Mouse (Mus musculus) kidney, adult 11 months (tissue): ENCODE measurements around the gene Plcb3.
"Not testable (repeated sequence)": the region's sequence is repeated elsewhere in the genome, so short reads cannot be mapped to it uniquely, and the experiment has no call there.

ENCODE experiments used
- DNase-seq: peaks from one replicate; pipeline ENCODE4 v3.0.0; 2022

Gene Plcb3

GRCm38 (mm10) chr19:6919876-6920740 lies 56.2 kb downstream of the Plcb3 start:
- peak; percentile 91 for DNase-seq

GRCm38 (mm10) chr19:6919431-6919830 lies 56.8 kb downstream of the Plcb3 start:
- peak; percentile 46 for DNase-seq

DNA sequence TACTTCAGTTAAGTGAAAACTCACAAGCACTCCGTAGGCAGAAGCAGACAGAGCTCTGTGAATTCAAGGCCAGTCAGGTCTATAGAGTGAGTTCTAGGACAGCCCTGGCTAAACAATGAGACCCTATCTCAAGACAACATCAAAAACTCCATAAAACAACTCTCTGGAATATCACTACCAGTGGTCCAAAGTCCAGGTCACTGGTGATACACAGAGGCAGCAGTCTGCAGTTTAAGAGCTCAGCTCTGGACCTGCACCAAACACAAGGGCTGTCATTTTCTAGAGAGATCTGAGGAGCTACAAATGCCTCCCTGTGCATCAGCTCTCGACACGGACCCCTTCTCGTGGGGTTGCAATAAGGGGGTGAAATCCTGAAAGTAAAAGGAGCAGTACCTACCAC lies 57.9 kb downstream of the Plcb3 start:
- peak; percentile 41 for DNase-seq

DNA sequence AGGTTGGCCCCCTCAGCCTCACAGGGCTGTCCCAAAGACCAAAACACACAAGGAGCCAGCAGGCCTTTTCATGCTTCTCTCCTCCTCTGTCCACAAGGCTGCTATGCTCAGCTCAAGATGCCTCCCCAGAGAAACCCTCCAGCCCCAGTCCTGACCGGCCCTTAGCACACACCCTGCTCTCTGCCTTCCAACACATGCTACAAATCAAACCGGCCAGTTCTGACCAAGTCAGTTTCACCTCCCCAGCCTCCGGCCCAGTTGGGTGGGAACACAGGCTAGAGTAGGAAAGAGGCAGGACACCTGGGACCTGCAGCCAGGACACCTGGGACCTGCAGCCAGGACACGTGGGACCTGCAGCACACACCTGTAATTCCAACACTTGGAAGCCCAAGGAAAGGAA lies 59.8 kb downstream of the Plcb3 start:
- no peak for DNase-seq

GRCm38 (mm10) chr19:6915276-6915675 lies 61.0 kb downstream of the Plcb3 start:
- no peak for DNase-seq

- no peak for DNase-seq
These were observed 61.7 kb downstream of the Plcb3 start for GRCm38 (mm10) chr19:6914540-6914939.

DNA sequence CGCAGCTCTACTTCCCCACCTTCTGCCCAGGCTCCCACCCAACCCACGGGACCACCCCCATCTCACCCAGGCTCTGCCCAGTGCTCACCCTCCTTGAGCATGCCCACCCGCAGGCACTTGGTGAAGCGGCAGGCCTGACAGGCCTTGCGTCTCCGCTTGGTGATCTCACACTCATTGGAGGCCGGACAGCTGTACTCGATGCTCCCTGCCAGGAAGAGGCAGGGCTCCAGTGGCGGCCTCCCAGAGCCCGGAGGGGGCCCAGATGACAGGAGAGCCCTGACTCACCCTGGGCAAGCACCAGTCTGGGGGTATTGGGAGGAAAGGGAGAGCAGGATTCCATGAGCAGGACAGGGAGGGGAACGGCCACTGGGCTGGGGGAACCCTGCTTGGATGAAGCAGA lies 62.3 kb downstream of the Plcb3 start:
- no peak for DNase-seq

DNA sequence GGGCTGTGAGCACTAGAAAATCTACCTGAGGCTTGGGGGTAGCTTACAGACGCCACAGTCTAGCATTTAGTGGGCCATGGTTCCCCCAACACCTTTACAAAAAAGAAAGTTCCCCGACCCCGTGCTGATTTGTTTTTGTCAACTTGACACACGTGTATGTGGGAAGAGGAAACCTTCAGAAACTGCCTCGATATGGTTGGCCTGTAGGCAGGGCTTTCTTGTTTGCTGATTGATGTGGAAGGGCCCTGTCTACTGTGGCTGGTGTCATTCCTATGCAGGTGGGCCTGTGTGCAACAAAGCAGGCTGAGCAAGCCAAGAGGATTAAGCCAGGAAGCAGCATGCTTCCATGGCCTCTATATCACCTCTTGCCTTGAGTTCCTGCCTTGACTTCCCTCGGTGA lies 63.2 kb downstream of the Plcb3 start:
- no peak for DNase-seq

GRCm38 (mm10) chr19:6912205-6912970 lies 63.9 kb downstream of the Plcb3 start:
- no peak for DNase-seq

DNA sequence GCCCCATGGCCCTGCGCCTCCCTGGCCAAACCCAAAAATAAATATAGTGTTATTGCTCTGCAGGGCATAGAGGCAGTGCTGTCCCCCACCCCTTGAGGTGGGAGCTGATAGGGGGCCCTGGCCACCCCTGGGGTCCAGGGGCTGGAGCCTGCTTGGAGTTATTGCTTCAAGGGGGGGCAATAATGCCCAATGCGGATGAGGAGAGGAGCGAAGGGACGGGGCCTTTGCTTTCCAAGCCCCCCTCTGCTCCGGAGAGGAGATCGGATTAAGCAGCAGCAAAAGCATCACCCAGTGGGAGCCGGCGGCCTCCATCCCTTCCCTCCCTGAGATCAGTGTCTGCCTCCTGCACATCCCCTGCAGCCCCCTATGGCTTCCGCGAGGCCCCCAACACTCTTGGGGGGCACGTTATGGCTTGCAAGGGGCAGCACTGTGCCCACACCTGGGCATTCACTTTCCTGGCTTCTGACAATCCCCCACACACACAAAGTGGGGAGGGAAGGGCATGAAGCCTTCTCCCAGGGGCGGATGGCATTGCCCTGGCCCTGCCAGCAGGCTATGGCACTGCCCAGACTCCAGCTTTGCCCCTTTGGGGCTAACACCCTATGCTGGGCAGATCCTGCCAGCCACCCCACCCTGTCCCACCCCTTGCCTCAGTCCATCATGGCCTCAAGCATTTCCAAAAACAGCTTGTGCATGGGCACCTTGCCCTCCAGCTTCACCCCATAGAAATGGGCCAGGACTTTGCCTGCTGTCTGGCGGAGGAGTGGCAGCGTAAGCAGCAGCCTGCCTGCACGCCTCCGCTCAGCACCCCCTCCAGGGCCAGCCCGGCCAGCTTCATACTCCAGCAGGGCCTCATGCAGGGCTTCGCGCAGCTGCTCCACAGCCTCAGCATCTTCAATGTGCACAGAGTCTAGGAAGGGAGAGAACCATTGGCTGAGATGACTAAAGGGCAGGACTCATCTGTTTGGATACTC lies 64.9 kb downstream of the Plcb3 start:
- DNase-seq: no peak

DNA sequence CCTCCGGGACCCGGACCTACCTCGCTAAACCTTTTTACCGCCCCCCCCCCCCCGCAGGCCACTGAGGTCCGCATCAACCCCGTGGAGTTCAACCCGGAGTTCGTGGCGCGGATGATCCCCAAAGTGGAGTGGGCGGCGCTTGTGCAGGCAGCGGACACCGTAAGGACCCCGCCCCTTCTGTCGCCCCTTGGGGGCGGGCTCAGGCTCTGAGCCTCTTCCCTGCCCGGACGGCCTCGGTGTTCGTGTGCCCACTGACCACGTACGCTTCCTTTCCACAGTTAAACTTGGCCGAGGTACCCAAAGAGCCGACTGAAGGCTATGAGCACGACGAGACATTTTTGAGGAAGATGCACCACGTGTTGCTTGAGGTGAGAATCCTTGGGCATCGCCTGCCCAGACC lies 66.0 kb downstream of the Plcb3 start:
- not testable (repeated sequence) for DNase-seq

DNA sequence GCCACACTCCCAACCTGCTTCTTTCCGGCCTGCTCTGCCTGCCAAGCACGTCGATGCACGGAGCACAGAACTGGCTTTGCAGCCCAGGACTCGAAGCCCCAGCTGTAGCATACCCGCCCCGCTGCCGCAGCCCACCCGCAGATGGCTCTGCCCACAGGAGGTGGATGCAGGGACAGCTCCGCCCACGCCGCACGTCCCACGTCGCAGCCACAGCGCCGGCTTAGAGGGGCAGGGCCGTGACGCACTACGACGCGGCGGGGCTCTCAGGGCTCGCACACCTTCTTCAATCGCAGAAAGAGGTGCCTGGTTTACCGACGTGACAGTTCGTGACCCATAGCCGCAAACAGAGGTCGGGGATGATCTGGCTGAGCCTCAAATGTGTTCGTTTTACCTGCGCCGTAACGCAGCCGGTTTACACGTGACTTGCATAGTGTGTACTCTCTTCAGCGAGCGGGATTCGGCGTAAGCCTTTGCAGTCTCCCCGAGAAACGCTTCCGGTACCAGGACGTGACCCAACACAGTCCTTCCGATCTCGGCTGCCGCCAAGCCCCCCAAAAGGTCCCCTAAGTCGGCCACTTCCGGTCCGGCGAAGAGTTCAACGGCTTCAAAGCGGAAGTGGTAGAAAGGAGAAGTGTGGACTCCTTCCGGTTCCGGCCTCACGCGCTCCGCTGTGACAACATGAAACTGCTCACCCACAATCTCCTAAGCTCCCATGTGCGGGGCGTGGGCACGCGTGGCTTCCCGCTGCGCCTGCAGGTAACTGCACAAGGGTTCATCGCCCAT lies 66.6 kb downstream of the Plcb3 start, which contains the start of the genes Trmt112 and Prdx5:
Gene Trmt112, plus strand, starts transcription at position 192 of the 783 bp plus-strand sequence.
Gene Prdx5, minus strand, starts transcription at position 600 of the 783 bp plus-strand sequence.
- DNase-seq: peak; percentile 93

DNA sequence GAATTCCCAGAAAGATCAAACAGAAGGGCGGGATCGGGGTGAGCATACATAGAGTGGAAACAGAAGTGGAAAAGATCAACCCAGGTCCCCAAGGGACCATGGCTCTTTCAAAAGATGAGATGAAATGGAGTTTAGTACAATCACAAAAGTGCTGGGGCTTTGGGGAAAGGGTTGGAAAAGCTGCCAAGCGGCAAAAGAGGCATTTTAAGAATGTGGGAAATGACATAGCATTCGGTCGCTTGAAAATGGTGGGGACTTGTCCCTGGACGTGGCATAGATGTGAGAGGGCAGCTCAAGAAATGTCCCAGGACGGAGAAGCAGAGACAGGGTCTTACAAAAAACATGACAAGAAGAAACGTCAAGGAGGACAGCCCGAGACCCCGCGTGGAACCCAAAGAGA lies 67.2 kb downstream of the Plcb3 start:
- peak; percentile 36 for DNase-seq

DNA sequence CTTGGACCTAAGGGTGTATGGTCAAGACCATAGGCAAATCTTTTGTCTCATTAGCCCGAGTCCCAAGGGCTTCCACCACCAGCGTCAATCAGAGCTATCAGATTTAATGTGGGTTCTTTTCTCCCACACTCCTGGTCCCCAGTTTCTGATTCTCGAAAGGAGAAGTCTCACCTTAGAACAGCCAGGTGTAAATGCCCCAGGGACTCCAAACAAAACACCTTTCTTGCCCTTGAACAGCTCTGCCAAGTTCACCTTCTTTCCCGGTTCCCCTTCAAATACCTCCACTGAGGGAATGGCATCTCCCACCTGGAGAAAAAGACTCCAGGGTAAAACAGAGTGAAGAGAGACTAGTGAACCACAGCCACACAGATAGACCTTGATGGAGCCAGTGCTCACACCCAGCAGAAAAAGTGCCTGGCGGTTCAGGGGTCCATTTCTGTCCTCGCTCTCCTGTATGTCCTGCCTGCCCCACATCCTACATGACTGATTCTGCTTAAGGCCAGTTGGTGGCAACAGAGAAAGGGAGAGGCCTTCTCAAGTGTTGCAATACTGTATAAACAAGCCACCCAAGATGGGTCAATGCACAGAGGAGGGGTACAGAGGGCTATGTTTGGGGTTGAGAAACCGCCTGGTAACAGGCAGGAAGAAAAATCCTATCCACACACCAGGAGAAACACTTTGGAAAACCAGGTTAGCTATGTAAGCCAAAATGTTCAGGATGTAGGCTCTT lies 68.3 kb downstream of the Plcb3 start:
- peak; percentile 54 for DNase-seq

DNA sequence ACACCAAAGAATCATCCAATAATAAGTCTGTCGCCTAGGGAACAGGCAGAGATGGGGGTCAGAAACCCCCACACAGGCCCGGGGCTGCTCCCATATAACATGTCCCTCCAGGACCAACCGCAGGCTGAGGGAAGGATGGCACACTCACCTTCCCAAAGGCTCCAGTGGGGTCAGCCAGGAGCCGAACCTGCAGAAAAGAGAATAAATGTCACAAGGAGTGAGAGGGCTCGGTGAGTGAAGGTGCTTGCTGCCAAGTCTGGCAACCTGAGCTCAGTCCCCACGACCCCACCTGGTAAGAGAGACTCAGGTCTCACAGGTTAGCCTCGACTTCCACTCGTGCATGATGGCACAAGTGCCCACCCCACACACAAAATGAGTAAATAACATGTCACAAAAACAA lies 69.2 kb downstream of the Plcb3 start:
- DNase-seq: peak; percentile 30

DNA sequence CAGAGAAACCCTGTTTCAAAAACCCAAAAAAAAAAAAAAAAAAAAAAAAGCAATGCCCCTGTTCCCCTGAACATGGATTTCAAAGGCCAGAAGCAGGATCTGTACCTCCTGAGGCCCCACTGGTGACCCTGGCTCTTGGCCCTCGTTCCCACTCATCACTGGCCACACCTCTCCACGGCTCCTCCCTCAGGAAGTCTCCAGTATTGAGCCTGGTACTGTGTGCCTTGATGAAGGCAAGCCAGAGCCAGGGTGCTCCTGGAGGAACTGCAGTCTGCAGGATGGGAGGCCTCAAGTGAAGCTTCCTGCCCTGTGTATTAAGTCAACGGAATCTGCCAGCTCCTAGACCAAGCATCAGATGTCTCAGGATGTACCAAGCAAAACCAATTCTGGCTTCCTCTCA lies 70.1 kb downstream of the Plcb3 start:
- DNase-seq: peak; percentile 62

DNA sequence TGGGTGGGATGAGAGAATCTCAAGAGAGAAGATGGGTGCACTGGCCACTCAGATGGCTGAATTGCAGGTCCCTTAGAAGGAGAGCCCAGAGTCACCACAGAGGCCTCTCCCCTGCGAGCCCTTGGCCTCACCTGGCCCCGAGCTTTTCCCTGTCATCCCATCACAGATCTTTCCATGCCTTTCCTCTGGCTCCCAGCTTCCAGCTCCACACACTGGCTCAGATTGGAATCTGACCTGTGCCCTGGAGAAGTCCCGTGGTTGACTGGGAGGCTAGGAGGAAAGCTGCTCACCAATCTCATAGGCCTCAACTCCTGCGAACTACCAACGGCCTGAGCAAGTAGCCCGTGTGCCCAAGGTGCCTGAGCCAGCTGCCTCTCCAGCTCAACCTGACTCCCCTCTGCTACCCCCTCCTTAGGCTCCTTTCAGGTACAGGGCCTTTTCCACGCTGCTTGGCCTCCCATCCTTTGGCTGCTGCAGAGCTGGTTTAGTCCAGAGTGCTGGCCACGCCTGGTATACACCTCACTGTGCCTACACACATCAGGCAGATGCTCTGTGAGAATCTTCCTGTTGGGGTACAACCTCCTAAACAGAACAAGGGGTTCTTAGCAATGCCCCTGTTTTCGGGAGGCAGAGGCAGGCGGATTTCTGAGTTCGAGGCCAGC lies 70.6 kb downstream of the Plcb3 start:
- DNase-seq: peak; percentile 52

- peak; percentile 93 for DNase-seq
These were observed 71.4 kb downstream of the Plcb3 start for GRCm38 (mm10) chr19:6904846-6905245.

DNA sequence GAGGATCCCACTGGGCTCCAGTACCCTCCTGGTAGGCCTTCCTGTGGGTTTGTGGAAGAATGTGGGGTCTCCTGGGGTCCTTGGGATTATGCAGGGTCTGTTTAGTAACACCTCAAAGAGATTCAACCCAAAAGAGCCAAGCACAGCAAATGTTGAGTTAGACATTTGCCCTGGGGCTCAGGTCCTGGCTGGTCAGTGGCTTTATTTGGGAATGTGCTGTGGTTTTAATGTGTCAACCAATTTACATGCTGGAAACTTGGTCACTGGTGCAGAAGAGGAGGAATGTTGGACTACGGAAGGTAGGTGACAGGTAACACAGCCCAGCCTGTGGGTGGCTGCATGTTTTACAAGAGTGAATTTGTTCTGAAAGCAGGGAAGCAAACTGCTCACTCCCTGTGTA lies 73.2 kb downstream of the Plcb3 start:
- DNase-seq: peak; percentile 73
